Mouse (Mus musculus) adrenal gland, adult 10 weeks (tissue): ENCODE results near the gene 4930524B15Rik. TPM values are rescaled to one million over a fixed set of nuclear protein-coding genes. Genes with fewer than 3 reads are reported as not detected.

Experiments
- polyA plus RNA-seq: library from polyadenylated mRNA; stranded (reverse); fragments of 350-450 nt; fragmentation: Illumina TruSeq; extraction: RNeasy Lipid Tissue Mini Kit (QIAGEN cat#74804); gene quantifications from one replicate; pipeline ENCODE4 v1.2.3, GENCODE M21; 2014; ENCODE audit warnings: low read depth, low replicate concordance

Gene 4930524B15Rik
- polyA plus RNA-seq, result not detected

GRCm38 (mm10) chr11:31965256-31966134 is at the start of gene 4930524B15Rik:
TSS of gene 4930524B15Rik (plus strand) at chr11:31965592.

GRCm38 (mm10) chr11:32000281-32000680 is 34.9 kb downstream of the 4930524B15Rik start, which contains the start of gene Nsg2:
TSS of gene Nsg2 (plus strand) at chr11:32000463.

Other genes with a start within 250 kb of the 4930524B15Rik start
- gene Cpeb4, start 93.4 kb upstream of the 4930524B15Rik start, polyA plus RNA-seq, result 293 TPM
- 39.4 TPM for gene Nsg2, start 34.9 kb downstream of the 4930524B15Rik start, polyA plus RNA-seq
- gene Il9r, start 234.7 kb downstream of the 4930524B15Rik start, polyA plus RNA-seq, result not detected
- 2.4 TPM for gene Snrnp25, start 239.8 kb downstream of the 4930524B15Rik start, polyA plus RNA-seq